Mouse (Mus musculus): Measurements from ENCODE around the gene Rtn1. TPM values are rescaled to one million over a fixed set of nuclear protein-coding genes. Genes with fewer than 3 reads are reported as not detected.

The Rtn1 gene
- 0.07 TPM for polyA plus RNA-seq (2017; shearing (Covaris generic))

DNA sequence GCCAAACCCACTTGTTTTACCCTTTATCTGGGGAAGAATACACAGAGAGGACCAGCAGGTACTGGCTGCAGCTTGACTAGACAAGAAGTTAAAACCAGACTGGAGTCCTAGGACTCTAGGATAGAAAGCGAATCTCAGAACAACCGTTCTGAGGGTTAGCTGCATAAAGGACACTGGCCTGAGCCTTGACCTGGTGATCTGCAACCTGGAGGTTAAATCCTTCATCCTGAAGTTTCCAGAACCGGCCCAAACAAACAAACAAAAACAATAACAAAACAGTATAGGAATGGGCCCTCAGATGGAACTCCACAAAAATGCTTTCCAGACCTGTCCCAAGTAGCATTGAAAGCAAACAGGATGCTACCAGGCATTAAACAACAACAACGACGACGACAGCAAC, at the start of gene Rtn1:
TSS of gene Rtn1 (minus strand) at position 101 of the 400 bp plus-strand sequence.

DNA sequence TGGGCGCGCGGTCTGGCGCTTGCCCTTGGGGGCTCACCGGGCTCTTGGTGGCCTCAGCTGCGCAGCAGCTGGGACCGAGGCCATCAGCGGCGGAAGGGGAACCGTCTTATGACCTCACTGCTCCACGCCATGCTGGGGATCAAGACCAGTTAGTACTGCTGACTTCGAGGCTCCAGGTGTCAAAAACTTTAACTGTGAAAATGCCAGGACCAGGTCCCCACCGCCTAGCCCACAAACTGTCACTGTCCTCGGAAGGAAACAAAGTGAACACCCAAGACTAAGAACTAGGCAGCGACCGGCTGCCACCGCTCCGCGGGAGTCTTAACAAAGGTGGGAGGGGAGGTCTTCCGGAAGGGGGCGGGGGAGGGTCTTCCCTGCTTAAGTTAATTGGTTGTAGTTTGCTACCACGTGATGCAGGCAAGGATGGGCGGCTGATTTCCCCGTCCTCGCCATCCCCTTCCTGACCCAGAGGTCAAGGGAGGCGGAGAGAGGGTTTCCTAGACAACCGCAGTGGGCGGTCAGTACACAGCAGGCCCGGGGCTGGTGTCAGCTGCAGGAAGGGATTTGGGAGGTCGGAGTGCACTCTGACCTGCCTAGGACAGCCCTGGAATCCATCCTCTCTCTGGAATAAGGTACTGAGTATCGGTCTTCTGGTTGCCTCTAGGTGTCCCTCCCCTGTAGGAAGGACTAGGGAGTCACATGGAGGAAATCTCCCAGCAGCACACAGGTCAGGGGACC, 33.2 kb upstream of the Rtn1 start, which contains the start of gene Lrrc9:
TSS of gene Lrrc9 (plus strand) at position 28 of the 738 bp plus-strand sequence.

DNA sequence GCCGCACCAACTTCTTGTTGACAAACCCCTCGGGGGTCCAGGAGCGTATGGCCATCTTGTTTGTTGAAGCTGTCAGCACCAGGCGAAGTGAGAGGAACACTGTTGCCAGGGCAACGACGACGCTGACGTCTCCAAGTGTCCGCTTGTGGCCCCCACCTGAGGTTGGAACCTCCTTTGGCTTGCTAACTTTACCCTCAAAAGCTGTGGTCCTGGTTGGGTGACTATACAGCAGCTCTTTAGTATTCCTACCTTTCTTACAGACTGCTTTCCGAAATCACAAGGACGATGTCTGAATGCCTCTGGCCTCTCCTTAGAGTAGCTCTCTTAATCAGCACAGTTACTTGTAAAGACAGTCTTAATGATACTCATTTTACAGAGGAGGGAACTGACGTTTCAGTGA, 223.9 kb downstream of the Rtn1 start, which contains the start of gene Ccdc175:
TSS of gene Ccdc175 (minus strand) at position 101 of the 400 bp plus-strand sequence.

Other genes with a start within 250 kb of the Rtn1 start
- not detected for gene Ccdc175, start 224.0 kb downstream of the Rtn1 start, polyA plus RNA-seq (2017; shearing (Covaris generic))
- gene Lrrc9, start 32.8 kb upstream of the Rtn1 start, polyA plus RNA-seq (2017; shearing (Covaris generic)): not detected
- gene Pcnx4, start 127.3 kb upstream of the Rtn1 start, polyA plus RNA-seq (2017; shearing (Covaris generic)): 9.7 TPM
- not detected for gene Gm4756, start 240.6 kb upstream of the Rtn1 start, polyA plus RNA-seq (2017; shearing (Covaris generic))